Mouse (Mus musculus) stomach, postnatal 0 days (tissue): Measurements from ENCODE around the gene Sppl3. TPM values are rescaled to one million over a fixed set of nuclear protein-coding genes. Genes with fewer than 3 reads are reported as not detected.

Experiments
- ATAC-seq: fragments of 200-750 bp; cut with Nextera tagmentation; 2 replicates; pipeline ENCODE4 v1.8.0; 2017; ENCODE audit not compliant: low FRiP score, low TSS enrichment
- DNase-seq: peaks from one replicate; pipeline ENCODE4 v3.0.0-alpha.2; 2016; ENCODE audit warnings: low spot score
- H3K27ac ChIP-seq: fragments of 300-500 bp; sonication (generic); replicated peaks from 2 replicates; pipeline ENCODE4 v1.5.1; 2014; ENCODE audit warnings: mild to moderate bottlenecking, control low read depth
- H3K27me3 ChIP-seq: fragments of 300-500 bp; sonication (generic); 2 replicates; pipeline ENCODE4 v1.6.1; 2014; ENCODE audit warnings: low read length; ENCODE audit not compliant: control insufficient read depth, insufficient read depth
- H3K36me3 ChIP-seq: fragments of 300-500 bp; sonication (generic); 2 replicates; pipeline ENCODE4 v1.6.1; 2014; ENCODE audit warnings: low read length, mixed read lengths; ENCODE audit not compliant: control insufficient read depth, insufficient read depth
- H3K4me1 ChIP-seq: fragments of 300-500 bp; sonication (generic); replicated peaks from 2 replicates; pipeline ENCODE4 v1.6.1; 2014; ENCODE audit warnings: antibody characterized with exemption; ENCODE audit not compliant: control insufficient read depth, insufficient read depth
- H3K4me2 ChIP-seq: fragments of 300-500 bp; sonication (generic); replicated peaks from 2 replicates; pipeline ENCODE4 v1.6.1; 2014; ENCODE audit warnings: low read depth, mild to moderate bottlenecking, control low read depth, moderate library complexity
- H3K4me3 ChIP-seq: fragments of 300-500 bp; sonication (generic); 2 replicates; pipeline ENCODE4 v1.5.1; 2014; ENCODE audit warnings: low read depth, low read length, control low read depth
- H3K9ac ChIP-seq: fragments of 300-500 bp; sonication (generic); 2 replicates; pipeline ENCODE4 v1.6.1; 2014; ENCODE audit warnings: mild to moderate bottlenecking, low read length, control low read depth, mixed read lengths
- H3K9me3 ChIP-seq: fragments of 300-500 bp; sonication (generic); 2 replicates; pipeline ENCODE4 v1.6.1; 2016; ENCODE audit warnings: low read length; ENCODE audit not compliant: control insufficient read depth
- CTCF ChIP-seq: IDR thresholded peaks from 2 replicates; pipeline ENCODE4 v1.5.1; 2016; ENCODE audit warnings: antibody characterized with exemption, low read depth, mild to moderate bottlenecking, moderate library complexity
- EP300 ChIP-seq: optimal IDR thresholded peaks from 2 replicates; pipeline ENCODE3; 2016; ENCODE audit warnings: antibody characterized with exemption
- whole genome bisulfite sequencing: fragments of 180-500 bp; shearing (Covaris S2); extraction: QIAGEN DNeasy Blood & Tissue Kit; methylation state at CpG from one replicate; pipeline ENCODE4 v1.1.7; 2014; 5-methylcytosine and 5-hydroxymethylcytosine counted together
- polyA plus RNA-seq: library from polyadenylated mRNA; unstranded; fragments of >200 nt; fragmentation: Nextera tagmentation; extraction: Ambion mirVana; gene quantifications from 2 replicates; pipeline ENCODE4 v1.2.1, GENCODE M21; 2015

Gene Sppl3
- polyA plus RNA-seq, 1 experiment from 2014 or later, result 25.2 TPM

GRCm38 (mm10) chr5:114968651-114969050, 42.3 kb upstream of the Sppl3 start:
- 35% methylated on average over 7 of the region's 7 CpGs for WGBS
- peak overlapping the region; percentile 29 for H3K4me3 ChIP-seq
- no peak for TF ChIP-seq CTCF
- no peak for TF ChIP-seq EP300
- peak overlapping the region; percentile 89 for H3K27ac ChIP-seq
- peak overlapping the region; percentile 65 for H3K9ac ChIP-seq
- H3K27me3 ChIP-seq, result no peaks in the 10 kb centered on the region
- H3K36me3 ChIP-seq, result no peaks in the 10 kb centered on the region
- no peaks in the 10 kb centered on the region for H3K9me3 ChIP-seq
- ATAC-seq, result no peak
- DNase-seq, result no peak
- no peaks in the 10 kb centered on the region; the same call in 1 of the 2 replicates for H3K4me1 ChIP-seq
- H3K4me2 ChIP-seq, result peak overlapping the region; percentile 49

GRCm38 (mm10) chr5:114969064-114969463, 41.9 kb upstream of the Sppl3 start:
- Histone ChIP-seq H3K36me3 (no peaks in the 10 kb centered on the region), H3K27ac (peak overlapping the region; percentile 89), H3K4me3 (peak overlapping the region; percentile 29), H3K4me1 (no peaks in the 10 kb centered on the region; the same call in 1 of the 2 replicates), H3K9me3 (no peaks in the 10 kb centered on the region), H3K4me2 (peak overlapping the region; percentile 49), H3K27me3 (no peaks in the 10 kb centered on the region), H3K9ac (peak overlapping the region; percentile 65)
- DNase-seq (peak; percentile 71), ATAC-seq (no peak)
- WGBS, result 14% methylated on average over 4 of the region's 4 CpGs
- no peak for TF ChIP-seq CTCF
- TF ChIP-seq EP300, result no peak

GRCm38 (mm10) chr5:114969609-114970215, 41.2 kb upstream of the Sppl3 start:
- H3K4me2 ChIP-seq, result peak overlapping the region; percentile 49
- peak overlapping the region; percentile 29 for H3K4me3 ChIP-seq
- no peaks in the 10 kb centered on the region for H3K36me3 ChIP-seq
- no peaks in the 10 kb centered on the region for H3K27me3 ChIP-seq
- H3K27ac ChIP-seq, result peak overlapping the region; percentile 89
- no peaks in the 10 kb centered on the region for H3K9me3 ChIP-seq
- DNase-seq (no peak), ATAC-seq (no peak)
- H3K9ac ChIP-seq, result peak overlapping the region; percentile 65
- WGBS, result 49% methylated on average over 13 of the region's 13 CpGs
- no peaks in the 10 kb centered on the region; the same call in 1 of the 2 replicates for H3K4me1 ChIP-seq
- no peak for TF ChIP-seq EP300
- no peak for TF ChIP-seq CTCF

DNA sequence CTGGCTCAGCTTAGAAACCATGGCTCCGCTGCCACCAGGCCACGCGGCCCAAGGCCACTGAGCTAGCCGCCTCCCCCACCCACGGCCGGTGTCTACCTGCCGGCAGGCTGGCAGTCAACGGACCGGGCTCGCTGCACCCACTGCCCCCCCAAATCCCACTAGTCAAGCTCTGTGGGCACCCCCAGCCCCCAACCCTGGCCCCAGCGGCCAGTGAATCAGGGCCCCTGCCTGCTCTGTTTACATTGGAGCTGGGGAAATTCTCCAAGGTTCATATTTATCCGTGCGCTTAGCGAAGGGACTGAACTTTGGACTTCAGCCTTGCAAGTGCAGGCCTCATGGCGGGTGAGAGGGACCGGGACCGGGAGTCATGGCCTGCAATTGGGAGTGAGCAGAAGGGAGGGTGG, 40.1 kb upstream of the Sppl3 start, which contains the start of gene Hnf1a:
TSS of gene Hnf1a (minus strand) at position 271 of the 404 bp plus-strand sequence.
- DNase-seq (peak; percentile 84), ATAC-seq (peak; percentile 80)
- TF ChIP-seq CTCF (no peak), EP300 (no peak)

DNA sequence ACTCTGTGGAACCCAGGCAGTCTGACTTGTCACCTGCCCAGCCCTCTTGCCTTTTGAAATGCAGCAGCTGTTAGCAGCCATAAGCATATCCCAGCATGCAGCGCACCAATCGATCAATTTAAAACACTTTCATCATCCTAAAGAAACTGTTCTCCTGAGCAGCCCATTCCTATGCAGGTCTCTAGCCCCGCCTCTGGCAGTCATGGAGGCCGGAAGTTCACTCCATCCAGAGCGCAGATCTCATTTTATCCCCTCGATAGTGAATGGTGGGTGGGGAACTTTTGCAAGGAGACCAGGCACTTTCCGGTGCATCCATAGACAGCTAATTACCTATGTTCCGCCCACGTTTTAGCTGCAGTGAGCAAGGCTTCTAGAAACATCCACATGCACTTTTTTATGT, 38.7 kb upstream of the Sppl3 start:
- Histone ChIP-seq H3K36me3 (no peaks in the 10 kb centered on the region), H3K4me2 (peak overlapping the region; percentile 45), H3K27ac (no peak overlapping the region), H3K9me3 (no peaks in the 10 kb centered on the region), H3K9ac (no peak overlapping the region), H3K4me3 (no peak overlapping the region), H3K27me3 (no peaks in the 10 kb centered on the region), H3K4me1 (no peaks in the 10 kb centered on the region)
- 71% methylated on average over 9 of the region's 9 CpGs for WGBS
- TF ChIP-seq EP300, result no peak
- TF ChIP-seq CTCF, result no peak
- ATAC-seq (no peak), DNase-seq (no peak)

More for the DNA sequence above, 40.1 kb upstream of the Sppl3 start, which contains the start of gene Hnf1a:
- Histone ChIP-seq H3K4me1 (no peaks in the 10 kb centered on the region), H3K4me3 (peak within 1 kb of the TSS; percentile 29), H3K9me3 (no peaks in the 10 kb centered on the region), H3K36me3 (no peaks in the 10 kb centered on the region), H3K9ac (peak within 1 kb of the TSS; percentile 65), H3K4me2 (peak within 1 kb of the TSS; percentile 45), H3K27ac (peak within 1 kb of the TSS; percentile 89), H3K27me3 (no peaks in the 10 kb centered on the region)
- WGBS, result 50% methylated on average over 17 of the region's 17 CpGs

DNA sequence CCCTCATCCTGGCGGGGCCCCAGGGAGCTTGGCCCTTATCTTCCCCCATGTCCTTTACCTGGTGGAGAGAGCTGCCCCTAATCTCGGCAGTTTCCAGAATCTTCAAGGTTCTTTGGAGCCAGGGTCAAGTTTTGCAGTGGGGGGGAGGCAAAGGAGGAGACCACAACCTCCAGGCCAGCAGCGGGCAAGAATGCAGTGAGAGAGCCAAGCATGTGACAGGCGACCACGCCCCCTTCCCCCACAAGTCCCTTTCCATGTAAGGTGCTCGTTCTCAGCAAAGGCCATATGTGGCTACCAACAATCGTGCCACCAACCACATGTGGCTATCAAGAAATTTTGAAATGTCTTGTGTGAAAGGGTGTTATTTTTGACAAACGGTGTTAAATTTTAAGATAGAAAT, 37.8 kb upstream of the Sppl3 start:
- H3K4me2 ChIP-seq, result no peak overlapping the region
- H3K27me3 ChIP-seq, result no peaks in the 10 kb centered on the region
- 66% methylated on average over 8 of the region's 8 CpGs for WGBS
- H3K9ac ChIP-seq, result no peak overlapping the region
- no peaks in the 10 kb centered on the region for H3K4me1 ChIP-seq
- H3K36me3 ChIP-seq, result no peaks in the 10 kb centered on the region
- no peaks in the 10 kb centered on the region for H3K9me3 ChIP-seq
- no peak overlapping the region for H3K27ac ChIP-seq
- peak; percentile 37 for DNase-seq
- no peak overlapping the region for H3K4me3 ChIP-seq
- ATAC-seq, result no peak
- no peak for TF ChIP-seq EP300
- no peak for TF ChIP-seq CTCF
